Mouse (Mus musculus) left cerebral cortex, adult 18-20 months (tissue): ENCODE measurements at regions not wholly inside any gene's neighbourhood (a gene's known extent, or its start where the extent isn't known, plus 50 kb on each side); places are given as distances from the start of the nearest gene placed in this dataset.

ENCODE experiments used
- DNase-seq, 2 experiments: peaks; one replicate each; pipeline ENCODE4 v3.0.0; 2021 to 2022; ENCODE audit warnings: low spot score in 2 of 2, mixed read lengths in 1 of 2

- peak; percentile 5 to 29 for DNase-seq
Observed at GRCm38 (mm10) chrX:40814395-40814794, 586.3 kb upstream of the Gria3 start.
